Mouse (Mus musculus) heart, adult 11 months (tissue): ENCODE measurements around the gene Emx1.
A peak's percentile ranks its signal among the peaks of the same experiment; 100 is the strongest.
"Not testable (repeated sequence)": the region's sequence is repeated elsewhere in the genome, so short reads cannot be mapped to it uniquely, and the experiment has no call there.

ENCODE experiments used
- DNase-seq: peaks from one replicate; pipeline ENCODE4 v3.0.0; 2022

Emx1 gene

GRCm38 (mm10) chr6:85187340-85188211 is at the start of gene Emx1:
Gene Emx1, plus strand, starts transcription at chr6:85187438.
- no peak for DNase-seq

GRCm38 (mm10) chr6:85139534-85139933 is 47.7 kb upstream of the Emx1 start:
- DNase-seq, result no peak

- peak; percentile 95 for DNase-seq
Observed at GRCm38 (mm10) chr6:85141013-85141412, 46.2 kb upstream of the Emx1 start.

- DNase-seq, result no peak
Observed at GRCm38 (mm10) chr6:85144466-85144865, 42.8 kb upstream of the Emx1 start.

GRCm38 (mm10) chr6:85147636-85148035 is 39.6 kb upstream of the Emx1 start:
- DNase-seq, result no peak

GRCm38 (mm10) chr6:85150386-85150785 is 36.9 kb upstream of the Emx1 start:
- no peak for DNase-seq

- DNase-seq, result peak; percentile 96
Observed at GRCm38 (mm10) chr6:85153970-85154540, 33.2 kb upstream of the Emx1 start.

GRCm38 (mm10) chr6:85154861-85155528 is 32.2 kb upstream of the Emx1 start:
- peak; percentile 95 for DNase-seq

- not testable (repeated sequence) for DNase-seq
Observed at GRCm38 (mm10) chr6:85156551-85156950, 30.7 kb upstream of the Emx1 start.

- not testable (repeated sequence) for DNase-seq
Observed at GRCm38 (mm10) chr6:85158040-85158804, 29.0 kb upstream of the Emx1 start.

GRCm38 (mm10) chr6:85159092-85159760 is 28.0 kb upstream of the Emx1 start:
- DNase-seq, result not testable (repeated sequence)

- peak; percentile 91 for DNase-seq
Observed at GRCm38 (mm10) chr6:85160201-85160923, 26.9 kb upstream of the Emx1 start.

- DNase-seq, result no peak
Observed at GRCm38 (mm10) chr6:85165440-85165921, 21.8 kb upstream of the Emx1 start.

GRCm38 (mm10) chr6:85179569-85179968 is 7.7 kb upstream of the Emx1 start:
- DNase-seq, result no peak

GRCm38 (mm10) chr6:85180036-85180435 is 7.2 kb upstream of the Emx1 start:
- DNase-seq, result no peak

- no peak for DNase-seq
Observed at GRCm38 (mm10) chr6:85183951-85184350, 3.3 kb upstream of the Emx1 start.

GRCm38 (mm10) chr6:85186033-85186743 is 1.1 kb upstream of the Emx1 start:
- no peak for DNase-seq

GRCm38 (mm10) chr6:85186744-85187059 is 536 bp upstream of the Emx1 start:
- DNase-seq, result no peak

- no peak for DNase-seq
Observed at GRCm38 (mm10) chr6:85188256-85189110, 1.2 kb downstream of the Emx1 start.

- no peak for DNase-seq
Observed at GRCm38 (mm10) chr6:85189361-85189760, 2.1 kb downstream of the Emx1 start.
